Mouse (Mus musculus): ENCODE measurements around the gene Zbtb46.
A peak's percentile ranks its signal among the peaks of the same experiment; 100 is the strongest.
"Not testable (repeated sequence)": the region's sequence is repeated elsewhere in the genome, so short reads cannot be mapped to it uniquely, and the experiment has no call there.

Zbtb46 gene

GRCm38 (mm10) chr2:181459153-181459672, at the start of gene Zbtb46:
Gene Zbtb46 (minus strand): TSS chr2:181459426.
- 0 out of 2 replicates have a peak, but pooled peaks have one; percentile 7 for ATAC-seq (ENCODE audit: low TSS enrichment)

- ATAC-seq (ENCODE audit: low TSS enrichment) = no peak
Observed at GRCm38 (mm10) chr2:181498644-181499043, 39.4 kb upstream of the Zbtb46 start.

- ATAC-seq (ENCODE audit: low TSS enrichment) = peak; percentile 62
Observed at GRCm38 (mm10) chr2:181497548-181497875, 38.3 kb upstream of the Zbtb46 start.

GRCm38 (mm10) chr2:181496831-181497547, 37.8 kb upstream of the Zbtb46 start, which contains the start of gene Tpd52l2:
Gene Tpd52l2 (plus strand): TSS chr2:181497142.
- peak; percentile 96 for ATAC-seq (ENCODE audit: low TSS enrichment)

GRCm38 (mm10) chr2:181496281-181496680, 37.1 kb upstream of the Zbtb46 start:
- peak; percentile 53; the same call in 1 of the 2 replicates for ATAC-seq (ENCODE audit: low TSS enrichment)

GRCm38 (mm10) chr2:181495845-181496244, 36.6 kb upstream of the Zbtb46 start:
- not testable (repeated sequence) for ATAC-seq (ENCODE audit: low TSS enrichment)

- no peak for ATAC-seq (ENCODE audit: low TSS enrichment)
Observed at GRCm38 (mm10) chr2:181494266-181494945, 35.2 kb upstream of the Zbtb46 start.

- no peak for ATAC-seq (ENCODE audit: low TSS enrichment)
Observed at GRCm38 (mm10) chr2:181493156-181493927, 34.1 kb upstream of the Zbtb46 start, which contains the start of gene Abhd16b. Gene Abhd16b (plus strand): TSS chr2:181493206.

GRCm38 (mm10) chr2:181492206-181492605, 33.0 kb upstream of the Zbtb46 start:
- ATAC-seq (ENCODE audit: low TSS enrichment) = no peak

GRCm38 (mm10) chr2:181491432-181492205, 32.4 kb upstream of the Zbtb46 start:
- no peak for ATAC-seq (ENCODE audit: low TSS enrichment)

- no peak for ATAC-seq (ENCODE audit: low TSS enrichment)
Observed at GRCm38 (mm10) chr2:181487338-181488277, 28.4 kb upstream of the Zbtb46 start.

GRCm38 (mm10) chr2:181485741-181486140, 26.5 kb upstream of the Zbtb46 start:
- ATAC-seq (ENCODE audit: low TSS enrichment) = no peak

- ATAC-seq (ENCODE audit: low TSS enrichment) = no peak
Observed at GRCm38 (mm10) chr2:181484456-181485233, 25.4 kb upstream of the Zbtb46 start.

GRCm38 (mm10) chr2:181483562-181484318, 24.5 kb upstream of the Zbtb46 start:
- no peak for ATAC-seq (ENCODE audit: low TSS enrichment)

GRCm38 (mm10) chr2:181483120-181483519, 23.9 kb upstream of the Zbtb46 start:
- ATAC-seq (ENCODE audit: low TSS enrichment) = no peak

- ATAC-seq (ENCODE audit: low TSS enrichment) = peak; percentile 55; the same call in 1 of the 2 replicates
Observed at GRCm38 (mm10) chr2:181472256-181472827, 13.1 kb upstream of the Zbtb46 start.

- no peak for ATAC-seq (ENCODE audit: low TSS enrichment)
Observed at GRCm38 (mm10) chr2:181471246-181471645, 12.0 kb upstream of the Zbtb46 start.

GRCm38 (mm10) chr2:181470285-181470684, 11.1 kb upstream of the Zbtb46 start:
- ATAC-seq (ENCODE audit: low TSS enrichment) = no peak
